Mouse (Mus musculus): ENCODE measurements around the gene Sox5.

Sox5 gene

GRCm38 (mm10) chr6:143900871-143901270, 880.9 kb downstream of the Sox5 start:
- DNase-seq: no peak

GRCm38 (mm10) chr6:143895092-143895491, 886.7 kb downstream of the Sox5 start:
- no peak for DNase-seq

GRCm38 (mm10) chr6:143892869-143893268, 888.9 kb downstream of the Sox5 start:
- DNase-seq: no peak

GRCm38 (mm10) chr6:143888556-143888955, 893.2 kb downstream of the Sox5 start:
- no peak for DNase-seq

- DNase-seq: no peak
Measured at GRCm38 (mm10) chr6:143878525-143878924, 903.3 kb downstream of the Sox5 start.

GRCm38 (mm10) chr6:143868790-143869189, 913.0 kb downstream of the Sox5 start:
- no peak for DNase-seq

GRCm38 (mm10) chr6:143868155-143868685, 913.6 kb downstream of the Sox5 start:
- DNase-seq: no peak

- DNase-seq: no peak
Measured at GRCm38 (mm10) chr6:143867029-143867428, 914.7 kb downstream of the Sox5 start.

GRCm38 (mm10) chr6:143866566-143866965, 915.2 kb downstream of the Sox5 start:
- no peak for DNase-seq

- DNase-seq: no peak
Measured at GRCm38 (mm10) chr6:143862611-143863110, 919.1 kb downstream of the Sox5 start.

- no peak for DNase-seq
Measured at GRCm38 (mm10) chr6:143860036-143860435, 921.7 kb downstream of the Sox5 start.

GRCm38 (mm10) chr6:143859535-143859934, 922.2 kb downstream of the Sox5 start:
- no peak for DNase-seq

GRCm38 (mm10) chr6:143858551-143858950, 923.2 kb downstream of the Sox5 start:
- DNase-seq: no peak

GRCm38 (mm10) chr6:143857376-143857775, 924.4 kb downstream of the Sox5 start:
- DNase-seq: no peak

GRCm38 (mm10) chr6:143855421-143855820, 926.4 kb downstream of the Sox5 start:
- DNase-seq: no peak

- DNase-seq: no peak
Measured at GRCm38 (mm10) chr6:143854031-143854430, 927.7 kb downstream of the Sox5 start.

- DNase-seq: no peak
Measured at GRCm38 (mm10) chr6:143845761-143846160, 936.0 kb downstream of the Sox5 start.

GRCm38 (mm10) chr6:143844701-143844970, 937.1 kb downstream of the Sox5 start:
- DNase-seq: no peak

- DNase-seq: no peak
Measured at GRCm38 (mm10) chr6:143843933-143844700, 937.7 kb downstream of the Sox5 start.

GRCm38 (mm10) chr6:143841954-143842353, 939.8 kb downstream of the Sox5 start:
- DNase-seq: no peak

- DNase-seq: no peak
Measured at GRCm38 (mm10) chr6:143841109-143841638, 940.6 kb downstream of the Sox5 start.

GRCm38 (mm10) chr6:143838384-143839076, 943.2 kb downstream of the Sox5 start:
- DNase-seq: no peak

- no peak for DNase-seq
Measured at GRCm38 (mm10) chr6:143835331-143835730, 946.4 kb downstream of the Sox5 start.

- DNase-seq: no peak
Measured at GRCm38 (mm10) chr6:143833986-143834385, 947.8 kb downstream of the Sox5 start.

Measured in kidney, postnatal 25 days (tissue).